Mouse (Mus musculus) G1E (cell line): ENCODE results near the gene Kif5c. TPM values are rescaled to one million over a fixed set of nuclear protein-coding genes. Genes with fewer than 3 reads are reported as not detected.

ENCODE experiments used
- ATAC-seq: 2 replicates; pipeline ENCODE4 v1.8.0; 2016; ENCODE audit warnings: mild to moderate bottlenecking; ENCODE audit not compliant: insufficient number of reproducible peaks, poor library complexity, low FRiP score, severe bottlenecking; ENCODE audit errors: extremely low read depth
- DNase-seq: peaks from one replicate; pipeline ENCODE4 v3.0.0; 2012; ENCODE audit warnings: low spot score
- H3K27me3 ChIP-seq: 2 replicates; pipeline ENCODE4 v1.6.1; 2012; ENCODE audit warnings: mild to moderate bottlenecking, low read length, inconsistent platforms; ENCODE audit not compliant: insufficient read depth
- H3K36me3 ChIP-seq: replicated peaks from 2 replicates; pipeline ENCODE3; 2012; ENCODE audit warnings: mild to moderate bottlenecking, inconsistent platforms
- H3K4me1 ChIP-seq: 2 replicates; pipeline ENCODE4 v1.6.1; 2012; ENCODE audit warnings: low read depth, low read length, inconsistent platforms, mixed read lengths; ENCODE audit not compliant: insufficient read depth
- H3K4me3 ChIP-seq: 2 replicates; pipeline ENCODE4 v1.5.1; 2012; ENCODE audit warnings: low read depth, mild to moderate bottlenecking, inconsistent platforms, low read length, moderate library complexity, mixed read lengths
- H3K9me3 ChIP-seq: replicated peaks from 2 replicates; pipeline ENCODE4 v1.6.1; 2012; ENCODE audit warnings: inconsistent platforms
- CTCF ChIP-seq: IDR thresholded peaks from 2 replicates; pipeline ENCODE4 v1.5.1; 2012; ENCODE audit warnings: low read depth, low read length, inconsistent platforms, mixed read lengths
- GATA1 ChIP-seq: IDR thresholded peaks from 2 replicates; pipeline ENCODE4 v1.6.1; 2012; ENCODE audit warnings: borderline replicate concordance, low read length, inconsistent platforms, mixed read lengths
- GATA2 ChIP-seq: IDR thresholded peaks from 2 replicates; pipeline ENCODE4 v1.6.1; 2012; ENCODE audit warnings: low read depth, low read length, inconsistent platforms, borderline replicate concordance
- POLR2AphosphoS5 ChIP-seq: IDR thresholded peaks from 2 replicates; pipeline ENCODE4 v1.6.1; 2012; ENCODE audit warnings: low read depth, low read length, inconsistent platforms; ENCODE audit not compliant: insufficient replicate concordance
- TAL1 ChIP-seq: conservative IDR thresholded peaks from 2 replicates; pipeline ENCODE4 v1.6.1; 2012; ENCODE audit warnings: low read depth, low read length, inconsistent platforms, mixed read lengths
- polyA plus RNA-seq: library from polyadenylated mRNA; stranded (reverse); fragments of >175 nt; gene quantifications from 2 replicates; pipeline ENCODE4 v1.2.3, GENCODE M21; 2012
- total RNA-seq, 2 experiments: library from RNA; stranded (forward) in 1 of 2; stranded (reverse) in 1 of 2; fragments of 200-1000 nt in 1 of 2; fragments of >200 nt in 1 of 2; fragmentation: Nextera tagmentation in 1 of 2; gene quantifications; 2 replicates each; pipeline ENCODE4 v1.2.3; 2014 to 2017

Kif5c gene
- total and polyA plus RNA-seq, 3 experiments: 0.02 to 1.8 (median 1.5) TPM

DNA sequence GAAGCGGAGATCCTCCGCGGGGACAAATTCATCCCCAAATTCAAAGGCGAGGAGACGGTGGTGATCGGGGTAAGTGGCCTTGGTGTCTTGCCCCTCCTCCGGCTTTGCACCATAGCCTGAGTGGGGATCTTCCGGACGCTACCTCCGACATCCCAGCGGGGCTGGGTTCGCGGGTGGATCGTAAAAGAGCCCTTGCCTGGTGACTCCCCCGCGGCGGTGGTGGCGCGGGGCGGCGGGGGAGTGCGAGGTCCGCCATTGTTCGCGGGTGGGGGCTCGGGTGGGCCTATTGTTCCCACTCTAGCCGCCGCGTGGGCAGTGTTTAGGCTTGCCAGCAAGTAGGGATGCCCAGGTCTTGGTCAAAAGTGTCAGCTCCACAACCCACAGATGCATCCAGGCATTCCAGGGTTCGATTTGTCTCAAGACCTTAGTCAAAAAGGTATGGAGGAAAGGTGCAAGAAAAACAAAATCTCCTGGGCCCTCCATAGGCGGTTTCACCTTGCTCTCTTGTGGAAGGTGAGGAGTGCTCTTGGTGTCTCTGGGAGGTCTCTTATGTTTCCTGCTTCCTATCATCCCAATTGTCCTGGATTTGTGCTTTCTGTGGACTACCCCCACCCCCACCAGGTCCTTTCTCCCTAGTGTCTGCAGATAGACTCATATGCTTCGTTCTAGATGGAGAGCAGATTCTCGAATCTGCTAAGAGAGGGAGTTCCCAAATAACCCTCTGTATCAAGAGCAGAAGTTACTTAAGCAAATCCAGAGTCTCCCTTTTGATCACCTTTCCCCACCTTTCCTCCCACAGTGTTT, 823 bp downstream of the Kif5c start:
- Histone ChIP-seq H3K4me1 (no peaks in the 10 kb centered on the region; the same call in 1 of the 2 replicates), H3K36me3 (no peaks in the 10 kb centered on the region), H3K4me3 (no peak overlapping the region), H3K27me3 (peaks cover 18% of the 10 kb centered on the region; the same call in 1 of the 2 replicates), H3K9me3 (no peaks in the 10 kb centered on the region; the same call in 1 of the 2 replicates)
- ATAC-seq: no peak
- TF ChIP-seq GATA2: no peak
- no peak for TF ChIP-seq GATA1
- TF ChIP-seq CTCF: no peak
- TF ChIP-seq POLR2AphosphoS5: no peak
- TF ChIP-seq TAL1: no peak
- no peak for DNase-seq

DNA sequence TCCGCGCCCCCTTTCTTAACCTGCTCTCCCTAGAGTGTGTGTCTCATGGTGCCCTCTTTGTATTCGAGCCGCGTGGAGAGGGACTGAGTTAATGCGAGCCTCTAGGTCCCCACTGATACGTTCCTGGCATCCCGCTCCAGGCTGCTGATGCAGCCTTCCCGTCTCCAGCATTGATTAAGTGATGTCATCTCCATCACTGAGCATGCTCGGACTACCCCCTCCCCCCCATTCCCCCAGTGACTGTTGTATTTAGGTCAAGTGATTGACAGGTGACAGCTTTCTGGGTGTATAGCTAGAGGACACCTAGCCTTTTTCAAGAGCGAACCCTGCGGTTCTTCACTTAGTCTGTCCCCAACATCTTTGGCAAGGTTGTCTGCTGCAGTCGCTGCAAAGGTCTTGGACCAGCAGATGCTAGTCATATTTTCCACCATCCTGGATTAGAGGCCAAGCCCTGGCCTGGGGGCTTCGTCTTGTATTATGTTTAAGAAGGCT, 1.6 kb downstream of the Kif5c start:
- DNase-seq: no peak
- no peaks in the 10 kb centered on the region; the same call in 1 of the 2 replicates for H3K4me1 ChIP-seq
- H3K36me3 ChIP-seq: no peaks in the 10 kb centered on the region
- TF ChIP-seq GATA2 (no peak), GATA1 (no peak), CTCF (no peak), POLR2AphosphoS5 (no peak), TAL1 (no peak)
- H3K9me3 ChIP-seq: no peaks in the 10 kb centered on the region; the same call in 1 of the 2 replicates
- no peak overlapping the region for H3K4me3 ChIP-seq
- no peak for ATAC-seq
- H3K27me3 ChIP-seq: peaks cover 18% of the 10 kb centered on the region; the same call in 1 of the 2 replicates

DNA sequence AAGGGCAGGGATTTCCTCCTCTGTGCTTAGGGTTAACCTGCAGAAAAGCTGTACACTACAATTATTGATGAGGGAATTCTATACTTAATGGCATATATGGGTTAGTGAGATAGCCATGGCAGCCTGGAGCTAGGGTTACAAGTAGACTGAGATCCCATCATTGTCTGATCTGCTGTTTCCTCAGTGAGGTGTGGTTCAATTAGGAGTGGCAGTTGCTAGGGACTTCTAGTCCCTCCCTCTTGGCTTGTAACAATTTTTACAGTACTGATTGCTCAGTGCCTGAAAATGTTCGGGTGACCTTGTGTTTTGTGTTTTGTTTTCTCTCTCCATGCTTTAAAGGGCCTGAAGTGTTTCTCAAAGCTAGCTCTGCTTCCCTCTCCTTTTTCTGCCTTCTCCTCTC, 2.1 kb downstream of the Kif5c start:
- no peaks in the 10 kb centered on the region; the same call in 1 of the 2 replicates for H3K9me3 ChIP-seq
- ATAC-seq (no peak), DNase-seq (no peak)
- H3K27me3 ChIP-seq: peaks cover 22% of the 10 kb centered on the region
- H3K36me3 ChIP-seq: no peaks in the 10 kb centered on the region
- H3K4me1 ChIP-seq: no peaks in the 10 kb centered on the region; the same call in 1 of the 2 replicates
- no peak for TF ChIP-seq GATA1
- no peak for TF ChIP-seq POLR2AphosphoS5
- no peak for TF ChIP-seq CTCF
- no peak for TF ChIP-seq GATA2
- TF ChIP-seq TAL1: no peak
- H3K4me3 ChIP-seq: no peak overlapping the region

DNA sequence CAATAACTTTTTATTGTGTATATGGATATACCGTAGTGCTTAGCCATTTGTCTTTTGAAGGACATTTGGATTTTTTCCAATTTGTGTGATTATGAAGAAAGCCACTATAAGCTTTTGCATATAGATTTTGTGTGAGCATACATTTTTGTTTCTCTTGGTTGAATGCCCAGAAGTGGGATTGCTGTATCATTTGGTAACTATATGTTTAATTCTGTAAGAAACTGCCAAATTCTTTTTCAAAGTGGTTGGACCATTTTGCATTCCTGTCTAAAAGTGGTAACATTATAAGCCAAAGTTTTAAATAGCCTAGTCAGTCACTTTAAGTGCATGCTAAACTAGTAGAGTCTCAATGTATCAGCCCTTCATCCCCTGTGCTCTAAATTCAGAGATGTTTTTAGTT, 6.5 kb downstream of the Kif5c start:
- Histone ChIP-seq H3K9me3 (no peaks in the 10 kb centered on the region), H3K4me3 (no peak overlapping the region), H3K4me1 (no peaks in the 10 kb centered on the region), H3K36me3 (no peaks in the 10 kb centered on the region), H3K27me3 (peaks cover 8% of the 10 kb centered on the region)
- TF ChIP-seq CTCF (no peak), TAL1 (no peak), POLR2AphosphoS5 (no peak), GATA2 (no peak)
- ATAC-seq: no peak
- no peak for DNase-seq

DNA sequence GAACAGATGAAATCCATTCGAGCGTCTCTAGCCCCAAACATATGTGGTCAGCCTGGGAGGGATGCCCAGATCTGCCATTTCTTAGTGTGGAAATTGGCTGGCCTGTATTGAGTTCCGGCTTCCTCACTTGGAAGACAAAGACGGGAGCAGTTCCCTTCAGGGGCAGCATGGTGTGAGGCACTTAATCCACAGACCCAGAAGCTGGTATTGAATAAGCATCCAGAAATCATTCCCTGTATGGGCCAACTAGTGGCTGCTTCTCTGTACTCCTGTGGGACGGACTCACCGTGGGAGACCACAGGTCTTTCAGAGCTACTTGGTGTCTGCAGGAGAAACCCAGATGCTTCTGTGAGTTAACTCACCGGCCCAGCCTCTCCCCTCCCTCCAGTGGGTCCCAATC, 8.5 kb downstream of the Kif5c start:
- Histone ChIP-seq H3K9me3 (no peaks in the 10 kb centered on the region), H3K27me3 (peaks cover 4% of the 10 kb centered on the region; the same call in 1 of the 2 replicates), H3K4me1 (no peaks in the 10 kb centered on the region), H3K36me3 (no peaks in the 10 kb centered on the region), H3K4me3 (no peak overlapping the region)
- ATAC-seq (no peak), DNase-seq (no peak)
- TF ChIP-seq TAL1 (no peak), GATA1 (no peak), CTCF (no peak), GATA2 (no peak), POLR2AphosphoS5 (no peak)

DNA sequence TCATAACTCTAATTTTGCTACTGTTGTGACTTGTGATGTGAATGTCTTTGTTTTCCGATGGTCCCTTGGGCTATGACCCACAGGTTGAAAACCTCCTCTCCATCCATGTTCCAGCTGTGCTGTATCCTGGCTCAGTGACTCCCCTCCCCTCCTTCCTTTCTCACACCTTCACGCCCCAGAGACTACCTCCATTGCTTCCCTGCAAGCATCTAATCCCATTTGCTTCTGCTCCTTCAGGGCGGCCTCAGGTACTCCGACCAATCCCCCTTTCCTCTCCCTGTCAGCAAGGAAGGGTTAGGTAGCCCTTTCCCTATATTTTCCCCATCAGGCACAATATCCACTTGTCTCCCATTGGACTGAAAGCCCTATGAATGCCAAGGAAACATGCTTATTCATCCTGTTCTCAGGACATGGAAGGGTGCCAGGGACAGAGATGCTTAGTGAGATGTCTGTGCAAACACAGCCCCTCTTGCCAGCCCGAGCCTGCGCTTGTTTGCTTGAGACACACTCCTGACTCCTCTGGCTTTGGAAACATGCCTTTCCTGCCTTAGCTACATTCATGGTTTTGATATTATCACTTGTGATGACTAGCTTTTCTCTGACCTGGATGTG, 9.1 kb downstream of the Kif5c start:
- H3K4me3 ChIP-seq: no peak overlapping the region
- H3K27me3 ChIP-seq: peaks cover 4% of the 10 kb centered on the region; the same call in 1 of the 2 replicates
- TF ChIP-seq CTCF (no peak), GATA2 (no peak), TAL1 (no peak), GATA1 (no peak), POLR2AphosphoS5 (no peak)
- no peak for ATAC-seq
- no peaks in the 10 kb centered on the region for H3K4me1 ChIP-seq
- no peaks in the 10 kb centered on the region for H3K9me3 ChIP-seq
- no peaks in the 10 kb centered on the region for H3K36me3 ChIP-seq
- no peak for DNase-seq
